Mouse (Mus musculus) intestine, embryonic 16.5 days (tissue): ENCODE data around the gene Vav2. TPM values are rescaled to one million over a fixed set of nuclear protein-coding genes. Genes with fewer than 3 reads are reported as not detected.

ENCODE experiments used
- ATAC-seq: fragments of 200-750 bp; cut with Nextera tagmentation; 2 replicates; pipeline ENCODE4 v1.8.0; 2017; ENCODE audit warnings: moderate TSS enrichment, moderate library complexity
- H3K27ac ChIP-seq: fragments of 300-500 bp; sonication (generic); 2 replicates; pipeline ENCODE4 v1.5.1; 2014; ENCODE audit warnings: mild to moderate bottlenecking, low read length
- H3K27me3 ChIP-seq: fragments of 300-500 bp; sonication (generic); replicated peaks from 2 replicates; pipeline ENCODE4 v1.6.1; 2014; ENCODE audit warnings: low read length, control low read depth, mixed read lengths; ENCODE audit not compliant: control insufficient read depth, insufficient read depth
- H3K36me3 ChIP-seq: fragments of 300-500 bp; sonication (generic); 2 replicates; pipeline ENCODE4 v1.6.1; 2014; ENCODE audit warnings: low read length, control low read depth; ENCODE audit not compliant: control insufficient read depth, insufficient read depth
- H3K4me1 ChIP-seq: fragments of 300-500 bp; sonication (generic); 2 replicates; pipeline ENCODE4 v1.6.1; 2014; ENCODE audit warnings: low read length, control low read depth, mixed read lengths; ENCODE audit not compliant: control insufficient read depth, insufficient read depth
- H3K4me2 ChIP-seq: fragments of 300-500 bp; sonication (generic); 2 replicates; pipeline ENCODE4 v1.6.1; 2014; ENCODE audit warnings: low read depth, low read length, control low read depth
- H3K4me3 ChIP-seq: fragments of 300-500 bp; sonication (generic); 2 replicates; pipeline ENCODE4 v1.5.1; 2014; ENCODE audit warnings: mild to moderate bottlenecking, low read length
- H3K9ac ChIP-seq: fragments of 300-500 bp; sonication (generic); 2 replicates; pipeline ENCODE4 v1.6.1; 2014; ENCODE audit warnings: low read depth, low read length
- H3K9me3 ChIP-seq: fragments of 300-500 bp; sonication (generic); 2 replicates; pipeline ENCODE4 v1.6.1; 2016; ENCODE audit warnings: low read length, control low read depth; ENCODE audit not compliant: control insufficient read depth
- WGBS: fragments of 180-500 bp; shearing (Covaris S2); extraction: QIAGEN DNeasy Blood & Tissue Kit; methylation state at CpG from one replicate; pipeline ENCODE4 v1.1.7; 2014; 5-methylcytosine and 5-hydroxymethylcytosine counted together
- polyA plus RNA-seq: library from polyadenylated mRNA; unstranded; fragments of >200 nt; fragmentation: Nextera tagmentation; extraction: Ambion mirVana; gene quantifications from 2 replicates; pipeline ENCODE4 v1.2.1, GENCODE M21; 2015

The Vav2 gene
- polyA plus RNA-seq, 1 experiment from 2014 or later = 4.8 TPM

- no peaks in the 10 kb centered on the region for H3K27me3 ChIP-seq
- no peak overlapping the region for H3K4me3 ChIP-seq
- H3K4me1 ChIP-seq = no peaks in the 10 kb centered on the region
- ATAC-seq = no peak; the same call in 1 of the 2 replicates
- H3K9ac ChIP-seq = no peak overlapping the region
- H3K4me2 ChIP-seq = no peak overlapping the region
- no peaks in the 10 kb centered on the region for H3K36me3 ChIP-seq
- H3K9me3 ChIP-seq = no peaks in the 10 kb centered on the region
- 13% methylated on average over 7 of the region's 7 CpGs for WGBS
- H3K27ac ChIP-seq = 0 out of 2 replicates have a peak overlapping the region, but pooled peaks have one; percentile 14
Measured at GRCm38 (mm10) chr2:27232376-27232775, 194.5 kb downstream of the Vav2 start.

GRCm38 (mm10) chr2:27229481-27230105, 197.2 kb downstream of the Vav2 start:
- 68% methylated on average over 2 of the region's 2 CpGs for WGBS
- H3K4me3 ChIP-seq = no peak overlapping the region
- H3K27ac ChIP-seq = no peak overlapping the region
- no peak overlapping the region for H3K4me2 ChIP-seq
- no peaks in the 10 kb centered on the region for H3K36me3 ChIP-seq
- H3K9me3 ChIP-seq = no peaks in the 10 kb centered on the region
- H3K9ac ChIP-seq = no peak overlapping the region
- no peak for ATAC-seq
- H3K4me1 ChIP-seq = no peaks in the 10 kb centered on the region
- no peaks in the 10 kb centered on the region for H3K27me3 ChIP-seq

- no peak overlapping the region for H3K9ac ChIP-seq
- no peak for ATAC-seq
- no peaks in the 10 kb centered on the region for H3K9me3 ChIP-seq
- no peak overlapping the region for H3K27ac ChIP-seq
- no peaks in the 10 kb centered on the region for H3K27me3 ChIP-seq
- H3K36me3 ChIP-seq = no peaks in the 10 kb centered on the region
- H3K4me3 ChIP-seq = no peak overlapping the region
- H3K4me1 ChIP-seq = no peaks in the 10 kb centered on the region
- H3K4me2 ChIP-seq = no peak overlapping the region
- WGBS = 77% methylated on average over 5 of the region's 5 CpGs
Measured at GRCm38 (mm10) chr2:27228809-27229480, 197.9 kb downstream of the Vav2 start.

DNA sequence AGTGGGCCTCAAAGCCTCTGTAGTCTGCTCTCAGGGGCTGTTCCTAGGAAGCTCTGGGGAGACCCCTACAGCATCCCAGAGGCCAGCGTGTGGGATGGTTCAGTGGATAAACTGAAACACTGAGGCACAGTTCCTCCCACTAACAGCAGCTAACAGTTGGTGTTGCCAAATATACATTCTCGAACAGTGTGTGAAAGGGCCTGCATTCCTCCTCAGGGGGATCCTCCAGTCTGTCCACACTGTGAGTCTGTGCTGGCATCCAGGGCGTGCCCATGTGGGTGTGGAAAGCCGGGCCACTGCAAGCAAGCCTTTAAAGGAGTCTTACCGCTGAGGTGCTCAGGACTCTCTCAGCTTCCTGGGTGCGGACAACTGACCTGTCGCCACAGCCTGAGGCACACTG, 200.3 kb downstream of the Vav2 start:
- Histone ChIP-seq H3K27ac (no peak overlapping the region), H3K27me3 (no peaks in the 10 kb centered on the region), H3K9me3 (no peaks in the 10 kb centered on the region), H3K36me3 (no peaks in the 10 kb centered on the region), H3K4me2 (no peak overlapping the region), H3K4me1 (no peaks in the 10 kb centered on the region), H3K4me3 (no peak overlapping the region), H3K9ac (0 out of 2 replicates have a peak overlapping the region, but pooled peaks have one; percentile 13)
- WGBS = 64% methylated on average over 7 of the region's 7 CpGs
- no peak for ATAC-seq

- H3K9ac ChIP-seq = no peak overlapping the region
- 86% methylated on average over 7 of the region's 7 CpGs for WGBS
- H3K4me1 ChIP-seq = no peaks in the 10 kb centered on the region
- no peak overlapping the region for H3K4me3 ChIP-seq
- ATAC-seq = no peak
- H3K4me2 ChIP-seq = no peak overlapping the region
- 0 out of 2 replicates have a peak, but pooled peaks cover 3% of the 10 kb centered on the region for H3K36me3 ChIP-seq
- no peak overlapping the region for H3K27ac ChIP-seq
- H3K27me3 ChIP-seq = no peaks in the 10 kb centered on the region
- no peaks in the 10 kb centered on the region for H3K9me3 ChIP-seq
Measured at GRCm38 (mm10) chr2:27223012-27223421, 203.8 kb downstream of the Vav2 start.

DNA sequence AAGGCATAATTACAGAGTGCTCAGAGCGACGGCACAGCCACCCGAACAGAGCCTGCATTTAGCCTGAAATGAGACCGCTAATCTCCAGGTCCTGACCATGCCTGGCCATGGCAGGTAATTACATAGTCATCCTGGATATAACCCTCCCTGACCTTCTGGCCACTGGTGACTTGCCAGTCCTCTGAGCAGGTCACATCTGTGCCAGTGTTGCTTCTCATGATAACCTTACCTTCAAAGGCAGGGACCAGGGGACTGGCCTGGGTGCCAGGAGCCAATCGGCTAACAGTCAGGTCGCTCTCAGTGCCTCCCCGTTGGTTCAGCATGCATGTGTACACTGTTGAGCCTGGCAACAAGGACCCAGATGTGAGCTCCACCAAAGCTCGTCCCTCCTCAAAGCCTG, 208.3 kb downstream of the Vav2 start:
- Histone ChIP-seq H3K27me3 (no peaks in the 10 kb centered on the region), H3K9me3 (no peaks in the 10 kb centered on the region), H3K4me3 (no peak overlapping the region), H3K36me3 (0 out of 2 replicates have a peak, but pooled peaks cover 3% of the 10 kb centered on the region), H3K4me1 (no peaks in the 10 kb centered on the region), H3K9ac (no peak overlapping the region), H3K27ac (no peak overlapping the region), H3K4me2 (no peak overlapping the region)
- no peak for ATAC-seq
- 92% methylated on average over 8 of the region's 8 CpGs for WGBS

- Histone ChIP-seq H3K27ac (no peak overlapping the region), H3K4me3 (no peak overlapping the region), H3K4me2 (no peak overlapping the region), H3K27me3 (no peaks in the 10 kb centered on the region), H3K9ac (no peak overlapping the region), H3K36me3 (0 out of 2 replicates have a peak, but pooled peaks cover 3% of the 10 kb centered on the region), H3K4me1 (no peaks in the 10 kb centered on the region), H3K9me3 (no peaks in the 10 kb centered on the region)
- WGBS = 84% methylated on average over 2 of the region's 2 CpGs
- ATAC-seq = no peak
Measured at GRCm38 (mm10) chr2:27218121-27218544, 208.7 kb downstream of the Vav2 start.

DNA sequence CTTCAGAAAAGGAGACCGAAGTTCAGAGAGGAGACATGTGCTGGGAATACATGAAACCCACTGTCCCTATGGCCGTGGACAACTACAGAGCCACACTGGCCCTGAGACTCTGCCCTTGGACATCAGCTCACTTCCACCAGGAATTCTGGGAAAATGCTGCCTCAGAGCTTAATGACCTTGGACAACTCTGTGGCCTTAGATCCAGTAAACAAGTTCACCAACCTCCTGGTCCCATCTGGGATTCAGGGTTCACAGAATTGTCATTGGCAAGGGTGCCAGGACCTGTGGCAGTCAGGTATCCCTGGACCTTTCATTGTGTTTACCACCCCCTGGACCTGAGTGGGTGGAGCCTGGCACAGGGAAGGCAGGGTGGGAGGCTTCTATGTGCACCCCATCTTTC, 211.3 kb downstream of the Vav2 start:
- Histone ChIP-seq H3K27ac (no peak overlapping the region), H3K4me1 (no peaks in the 10 kb centered on the region), H3K36me3 (0 out of 2 replicates have a peak, but pooled peaks cover 3% of the 10 kb centered on the region), H3K4me3 (no peak overlapping the region), H3K4me2 (no peak overlapping the region), H3K9ac (no peak overlapping the region), H3K9me3 (no peaks in the 10 kb centered on the region), H3K27me3 (no peaks in the 10 kb centered on the region)
- no peak for ATAC-seq
- WGBS = 80% methylated on average over 2 of the region's 2 CpGs
